Mouse (Mus musculus) megakaryocyte-erythroid progenitor cell, adult 5-6 weeks (primary cell): ENCODE results near the gene Dip2a. TPM values are rescaled to one million over a fixed set of nuclear protein-coding genes. Genes with fewer than 3 reads are reported as not detected.

ENCODE experiments used
- ATAC-seq: replicated peaks from 2 replicates; pipeline ENCODE4 v1.8.0; 2016; ENCODE audit warnings: mild to moderate bottlenecking, inconsistent platforms; ENCODE audit not compliant: severe bottlenecking, poor library complexity, low FRiP score, low TSS enrichment
- total RNA-seq, 2 experiments: library from RNA; stranded (forward) in 1 of 2; stranded (reverse) in 1 of 2; fragments of 200-1000, 215-1000 nt in 1 of 2; fragments of >200 nt in 1 of 2; fragmentation: Nextera tagmentation in 1 of 2; gene quantifications; 2 replicates each; pipeline ENCODE4 v1.2.3; 2014 to 2017

Dip2a gene
- total RNA-seq (2014; fragmentation: Nextera tagmentation) (1.6 and 2.4 TPM in 2 replicates), total RNA-seq (2017) (0.76 and 3.1 TPM in 2 replicates)

DNA sequence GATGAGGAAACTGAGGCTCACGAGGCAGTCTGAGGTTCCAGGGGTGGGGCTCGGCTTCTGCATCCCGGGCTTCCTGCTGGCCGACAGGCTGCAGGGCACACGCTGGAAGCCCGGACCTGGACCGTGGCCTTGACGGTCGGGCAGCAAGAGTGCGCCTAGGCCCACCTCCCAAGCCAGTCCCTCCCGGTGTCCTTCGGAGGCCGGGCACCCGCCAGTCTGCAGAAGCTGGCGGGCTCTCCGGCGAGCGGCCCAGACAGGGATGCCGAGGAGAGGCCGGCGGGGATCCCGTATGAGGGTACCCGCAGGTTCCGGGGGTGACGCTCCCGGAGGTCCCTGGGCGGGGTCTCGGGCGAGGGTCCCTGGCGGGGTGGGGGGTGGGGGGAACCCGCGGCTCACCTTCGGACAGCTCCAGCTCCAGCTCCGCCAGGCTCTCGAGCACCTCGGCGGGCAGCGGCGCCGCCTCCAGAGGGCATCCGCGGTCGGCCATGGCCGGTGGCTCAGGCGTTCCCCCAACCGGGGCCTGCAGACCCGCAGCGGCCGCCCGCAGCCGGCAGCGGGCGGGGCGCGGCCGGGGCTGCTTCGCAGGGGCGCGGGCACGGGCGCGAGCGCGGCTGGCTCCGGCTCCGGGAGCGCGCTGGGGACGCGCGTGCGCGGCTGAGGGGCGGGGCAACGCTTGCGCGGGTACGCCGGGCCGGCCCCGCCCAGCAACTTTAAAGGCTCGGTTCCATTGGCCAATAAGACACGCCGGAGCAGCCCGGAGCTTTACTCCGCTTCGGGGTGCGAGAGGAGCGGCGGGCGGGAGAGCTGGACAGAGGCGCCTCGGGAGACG, at the start of gene Dip2a:
Gene Dip2a, minus strand, starts transcription at position 581 of the 829 bp plus-strand sequence.
- peak; percentile 90 for ATAC-seq

- no peak for ATAC-seq
These were observed 47.5 kb upstream of the Dip2a start for GRCm38 (mm10) chr10:76392596-76392995.

DNA sequence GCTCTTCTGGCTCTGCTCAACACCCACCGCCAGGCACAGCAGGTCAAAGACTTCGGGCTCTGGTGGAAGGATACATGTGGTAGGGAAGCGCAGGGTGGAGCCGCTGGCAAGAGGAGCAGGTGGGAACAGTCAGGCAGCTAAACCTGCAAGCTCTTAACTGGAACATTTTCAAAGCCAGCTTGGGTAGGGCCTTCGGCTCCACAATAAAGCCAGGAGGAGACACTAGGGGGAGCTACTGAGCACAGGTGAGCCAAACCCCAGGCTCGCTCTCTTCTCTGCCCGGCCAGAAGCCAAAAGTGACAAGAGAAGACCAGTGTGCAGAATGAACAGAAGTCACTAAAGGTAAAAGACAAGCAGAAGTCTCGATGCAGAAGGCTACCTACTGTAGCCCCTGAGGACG, 46.7 kb upstream of the Dip2a start:
- 0 out of 2 replicates have a peak, but pooled peaks have one; percentile 52 for ATAC-seq

- ATAC-seq: no peak
These were observed 46.1 kb upstream of the Dip2a start for GRCm38 (mm10) chr10:76391166-76391565.

GRCm38 (mm10) chr10:76374981-76375380, 29.9 kb upstream of the Dip2a start:
- ATAC-seq: no peak

GRCm38 (mm10) chr10:76371736-76372135, 26.6 kb upstream of the Dip2a start:
- no peak for ATAC-seq

GRCm38 (mm10) chr10:76368766-76369165, 23.7 kb upstream of the Dip2a start:
- ATAC-seq: no peak

DNA sequence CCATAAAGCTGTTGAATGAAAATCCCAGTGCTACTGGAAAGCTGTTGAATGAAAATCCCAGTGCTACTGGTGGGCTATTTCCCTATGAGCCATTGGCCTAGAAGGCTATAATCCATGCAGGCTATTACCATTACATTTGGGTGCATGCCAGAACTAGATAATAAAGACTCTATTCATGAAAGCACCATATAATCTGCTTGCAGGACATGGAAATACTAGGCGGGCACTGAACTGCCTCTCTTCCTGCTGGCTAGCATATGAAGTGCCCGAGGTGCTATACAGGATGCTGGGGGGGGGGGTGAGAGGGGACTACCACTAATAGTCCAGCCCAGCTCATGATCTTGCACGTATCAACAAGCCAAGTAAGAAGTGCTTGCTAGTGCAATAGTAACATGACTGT, 18.1 kb upstream of the Dip2a start:
- ATAC-seq: no peak

GRCm38 (mm10) chr10:76358468-76358867, 13.4 kb upstream of the Dip2a start:
- ATAC-seq: no peak

DNA sequence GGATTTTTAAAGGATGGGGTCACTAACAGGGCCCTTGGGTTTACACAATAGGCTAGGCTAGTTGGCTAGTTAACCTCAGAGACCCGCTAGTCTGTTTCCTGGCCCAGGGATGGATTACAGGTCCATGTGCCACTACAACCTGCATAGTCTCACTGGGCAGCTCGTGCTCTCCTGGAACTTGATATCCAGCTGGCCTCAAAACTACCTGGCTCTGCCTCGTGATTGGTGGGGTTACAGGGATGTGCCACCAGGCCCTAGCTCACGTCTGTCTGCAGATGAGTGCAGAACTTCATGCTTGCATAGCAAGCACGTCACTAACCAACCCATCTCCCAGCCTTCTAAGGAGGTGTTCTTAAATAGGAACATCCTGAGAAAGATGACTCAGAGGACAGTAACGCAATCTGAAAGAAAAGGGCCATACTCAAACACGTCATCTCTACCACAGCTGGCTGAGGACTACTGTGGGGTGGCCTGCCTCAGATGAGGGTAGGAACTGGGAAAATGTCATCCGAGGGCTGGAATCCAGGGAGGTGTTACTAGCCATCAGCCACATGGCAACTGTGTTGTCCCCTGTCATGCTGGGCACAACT, 12.3 kb upstream of the Dip2a start:
- ATAC-seq: no peak

GRCm38 (mm10) chr10:76354974-76355373, 9.9 kb upstream of the Dip2a start:
- 0 out of 2 replicates have a peak, but pooled peaks have one; percentile 36 for ATAC-seq

DNA sequence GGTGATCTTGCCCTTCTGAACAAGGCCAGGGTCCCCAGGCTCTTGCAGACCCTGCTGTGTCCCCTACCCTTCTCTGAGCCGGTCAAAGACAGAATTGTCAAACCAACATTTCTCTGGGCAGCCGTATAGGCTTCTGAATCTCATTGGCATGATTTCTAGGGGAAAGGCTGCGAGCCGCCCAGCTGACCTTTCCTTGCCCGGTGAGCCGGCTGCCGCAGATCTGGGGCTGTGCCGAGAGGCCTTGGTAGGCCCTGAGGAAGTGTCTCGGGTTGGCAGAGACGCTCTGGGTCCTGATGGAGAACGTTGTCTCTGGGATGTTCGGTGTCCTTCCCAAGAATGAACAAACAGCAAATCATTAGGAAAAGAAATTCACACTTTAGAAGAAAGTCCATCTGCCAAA, 8.9 kb upstream of the Dip2a start:
- no peak for ATAC-seq

GRCm38 (mm10) chr10:76351953-76352352, 6.9 kb upstream of the Dip2a start:
- ATAC-seq: no peak

- peak; percentile 50; the same call in 1 of the 2 replicates for ATAC-seq
These were observed 1.5 kb upstream of the Dip2a start for GRCm38 (mm10) chr10:76346589-76346988.

GRCm38 (mm10) chr10:76346043-76346491, 976 bp upstream of the Dip2a start:
- peak; percentile 57 for ATAC-seq

DNA sequence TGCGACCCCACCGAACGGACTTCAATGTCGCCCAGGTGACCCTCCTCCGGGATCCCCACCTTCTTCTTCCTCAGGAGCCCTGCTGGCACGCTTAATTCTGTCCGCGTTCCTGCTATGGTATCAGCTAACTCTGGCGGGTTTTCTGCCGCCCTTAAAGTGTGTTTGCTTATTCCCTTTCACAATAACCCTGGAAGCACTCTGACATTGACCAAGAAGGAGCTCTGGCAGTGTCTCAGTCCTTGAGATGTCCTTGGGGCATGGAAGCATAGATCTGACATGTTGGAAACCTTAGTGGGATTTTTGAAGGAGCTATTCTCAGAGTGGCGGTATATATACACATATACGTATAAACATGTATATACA, 430 bp upstream of the Dip2a start:
- no peak for ATAC-seq

GRCm38 (mm10) chr10:76334350-76334749, 10.7 kb downstream of the Dip2a start:
- ATAC-seq: no peak

GRCm38 (mm10) chr10:76332040-76332439, 13.1 kb downstream of the Dip2a start:
- no peak for ATAC-seq

- no peak for ATAC-seq
These were observed 16.0 kb downstream of the Dip2a start for GRCm38 (mm10) chr10:76329093-76329492.

DNA sequence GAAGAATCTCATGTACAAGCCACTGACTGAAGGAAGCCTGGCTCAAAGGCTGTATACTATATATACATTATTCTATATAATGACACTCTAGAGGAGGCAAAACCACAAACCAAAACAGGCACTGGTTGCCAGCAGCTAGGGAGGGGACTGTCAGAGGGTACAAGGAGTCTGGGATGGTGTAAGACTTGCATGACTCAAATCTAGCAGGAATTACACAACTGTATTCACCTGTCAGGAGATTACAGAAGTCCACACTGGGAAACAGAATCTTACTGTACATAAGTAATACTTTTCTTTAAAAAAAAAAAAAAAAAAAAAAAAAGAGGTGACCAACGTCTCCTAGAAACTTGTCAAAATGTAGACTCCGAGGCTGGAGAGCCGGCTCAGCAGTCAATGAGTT, 16.5 kb downstream of the Dip2a start:
- no peak for ATAC-seq
